Mouse (Mus musculus) G1E (cell line): ENCODE data around the gene Gm36028. TPM values are rescaled to one million over a fixed set of nuclear protein-coding genes. Genes with fewer than 3 reads are reported as not detected.

Experiments
- ATAC-seq: 2 replicates; pipeline ENCODE4 v1.8.0; 2016; ENCODE audit warnings: mild to moderate bottlenecking; ENCODE audit not compliant: insufficient number of reproducible peaks, poor library complexity, low FRiP score, severe bottlenecking; ENCODE audit errors: extremely low read depth
- DNase-seq: peaks from one replicate; pipeline ENCODE4 v3.0.0; 2012; ENCODE audit warnings: low spot score
- H3K27me3 ChIP-seq: 2 replicates; pipeline ENCODE4 v1.6.1; 2012; ENCODE audit warnings: mild to moderate bottlenecking, low read length, inconsistent platforms; ENCODE audit not compliant: insufficient read depth
- H3K36me3 ChIP-seq: replicated peaks from 2 replicates; pipeline ENCODE3; 2012; ENCODE audit warnings: mild to moderate bottlenecking, inconsistent platforms
- H3K4me1 ChIP-seq: 2 replicates; pipeline ENCODE4 v1.6.1; 2012; ENCODE audit warnings: low read depth, low read length, inconsistent platforms, mixed read lengths; ENCODE audit not compliant: insufficient read depth
- H3K4me3 ChIP-seq: 2 replicates; pipeline ENCODE4 v1.5.1; 2012; ENCODE audit warnings: low read depth, mild to moderate bottlenecking, inconsistent platforms, low read length, moderate library complexity, mixed read lengths
- H3K9me3 ChIP-seq: replicated peaks from 2 replicates; pipeline ENCODE4 v1.6.1; 2012; ENCODE audit warnings: inconsistent platforms
- CTCF ChIP-seq: IDR thresholded peaks from 2 replicates; pipeline ENCODE4 v1.5.1; 2012; ENCODE audit warnings: low read depth, low read length, inconsistent platforms, mixed read lengths
- GATA1 ChIP-seq: IDR thresholded peaks from 2 replicates; pipeline ENCODE4 v1.6.1; 2012; ENCODE audit warnings: borderline replicate concordance, low read length, inconsistent platforms, mixed read lengths
- GATA2 ChIP-seq: IDR thresholded peaks from 2 replicates; pipeline ENCODE4 v1.6.1; 2012; ENCODE audit warnings: low read depth, low read length, inconsistent platforms, borderline replicate concordance
- POLR2AphosphoS5 ChIP-seq: IDR thresholded peaks from 2 replicates; pipeline ENCODE4 v1.6.1; 2012; ENCODE audit warnings: low read depth, low read length, inconsistent platforms; ENCODE audit not compliant: insufficient replicate concordance
- TAL1 ChIP-seq: conservative IDR thresholded peaks from 2 replicates; pipeline ENCODE4 v1.6.1; 2012; ENCODE audit warnings: low read depth, low read length, inconsistent platforms, mixed read lengths
- polyA plus RNA-seq: library from polyadenylated mRNA; stranded (reverse); fragments of >175 nt; gene quantifications from 2 replicates; pipeline ENCODE4 v1.2.3, GENCODE M21; 2012
- total RNA-seq, 2 experiments: library from RNA; stranded (forward) in 1 of 2; stranded (reverse) in 1 of 2; fragments of 200-1000 nt in 1 of 2; fragments of >200 nt in 1 of 2; fragmentation: Nextera tagmentation in 1 of 2; gene quantifications; 2 replicates each; pipeline ENCODE4 v1.2.3; 2014 to 2017

The Gm36028 gene
- total and polyA plus RNA-seq, 3 experiments: 0.16 TPM; not detected in 2

- Histone ChIP-seq H3K27me3 (peaks cover 12% of the 10 kb centered on the region; the same call in 1 of the 2 replicates), H3K4me3 (no peak overlapping the region), H3K9me3 (no peaks in the 10 kb centered on the region), H3K36me3 (peaks cover 10% of the 10 kb centered on the region), H3K4me1 (peaks cover 28% of the 10 kb centered on the region)
- DNase-seq (no peak), ATAC-seq (no peak)
- no peak for TF ChIP-seq GATA2
- TF ChIP-seq TAL1: no peak
- no peak for TF ChIP-seq GATA1
- TF ChIP-seq CTCF: no peak
- no peak for TF ChIP-seq POLR2AphosphoS5
These were observed 53.7 kb downstream of the Gm36028 start for GRCm38 (mm10) chr16:37807269-37807668.

- ATAC-seq: no peak
- Histone ChIP-seq H3K9me3 (no peaks in the 10 kb centered on the region), H3K4me3 (no peak overlapping the region), H3K4me1 (peaks cover 21% of the 10 kb centered on the region), H3K27me3 (peaks cover 12% of the 10 kb centered on the region; the same call in 1 of the 2 replicates), H3K36me3 (peaks cover 8% of the 10 kb centered on the region)
- TF ChIP-seq GATA1 (no peak), GATA2 (no peak), POLR2AphosphoS5 (no peak), TAL1 (no peak), CTCF (no peak)
- no peak for DNase-seq
These were observed 55.0 kb downstream of the Gm36028 start for GRCm38 (mm10) chr16:37805746-37806495.

DNA sequence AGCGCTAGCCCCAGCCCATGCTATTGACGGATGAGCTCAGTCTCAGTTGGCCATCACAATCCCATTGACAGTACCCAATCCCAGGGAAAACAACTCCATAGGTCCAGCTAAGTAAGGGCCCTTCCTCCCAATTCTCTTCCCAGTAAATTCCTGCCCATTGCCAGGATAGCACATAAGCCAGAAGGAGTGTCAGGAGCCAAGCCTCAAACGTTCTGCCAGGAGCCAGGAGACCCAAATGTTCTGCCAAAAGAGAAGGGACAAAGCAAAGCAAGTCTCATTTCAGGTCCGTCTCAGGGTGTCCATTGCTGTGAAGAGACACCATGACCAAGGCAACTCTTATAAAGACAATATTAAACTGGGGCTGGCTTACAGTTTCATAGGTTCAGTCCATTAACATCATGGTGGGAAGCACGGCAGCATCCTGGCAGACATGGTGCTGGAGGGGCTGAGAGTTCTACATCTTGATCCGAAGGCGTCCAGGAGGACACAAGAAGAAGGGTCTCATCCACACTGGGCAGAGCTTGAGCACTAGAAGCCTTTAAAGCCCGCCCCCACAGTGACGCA lies 57.5 kb downstream of the Gm36028 start:
- TF ChIP-seq CTCF (no peak), GATA2 (no peak), GATA1 (no peak), POLR2AphosphoS5 (no peak), TAL1 (no peak)
- peaks cover 8% of the 10 kb centered on the region for H3K36me3 ChIP-seq
- 0 out of 2 replicates have a peak, but pooled peaks cover 2% of the 10 kb centered on the region for H3K9me3 ChIP-seq
- H3K4me1 ChIP-seq: peaks cover 11% of the 10 kb centered on the region
- peaks cover 12% of the 10 kb centered on the region; the same call in 1 of the 2 replicates for H3K27me3 ChIP-seq
- ATAC-seq (no peak), DNase-seq (no peak)
- H3K4me3 ChIP-seq: no peak overlapping the region

- Histone ChIP-seq H3K4me3 (no peak overlapping the region), H3K27me3 (peaks cover 12% of the 10 kb centered on the region; the same call in 1 of the 2 replicates), H3K36me3 (peaks cover 8% of the 10 kb centered on the region), H3K4me1 (peaks cover 7% of the 10 kb centered on the region; the same call in 1 of the 2 replicates), H3K9me3 (0 out of 2 replicates have a peak, but pooled peaks cover 2% of the 10 kb centered on the region)
- ATAC-seq (no peak), DNase-seq (no peak)
- no peak for TF ChIP-seq GATA2
- TF ChIP-seq CTCF: no peak
- TF ChIP-seq POLR2AphosphoS5: no peak
- no peak for TF ChIP-seq GATA1
- no peak for TF ChIP-seq TAL1
These were observed 58.2 kb downstream of the Gm36028 start for GRCm38 (mm10) chr16:37802686-37803295.

GRCm38 (mm10) chr16:37801097-37801496 lies 59.8 kb downstream of the Gm36028 start:
- Histone ChIP-seq H3K4me1 (no peaks in the 10 kb centered on the region), H3K27me3 (0 out of 2 replicates have a peak, but pooled peaks cover 6% of the 10 kb centered on the region), H3K9me3 (0 out of 2 replicates have a peak, but pooled peaks cover 2% of the 10 kb centered on the region), H3K36me3 (peaks cover 6% of the 10 kb centered on the region), H3K4me3 (no peak overlapping the region)
- TF ChIP-seq TAL1: no peak
- no peak for TF ChIP-seq CTCF
- TF ChIP-seq GATA2: no peak
- TF ChIP-seq POLR2AphosphoS5: no peak
- TF ChIP-seq GATA1: no peak
- DNase-seq: no peak
- ATAC-seq: no peak

Other genes starting within 250 kb of the Gm36028 start
- 16.8 and 19.0 TPM in 2 replicates for gene Ndufb4, start 206.7 kb downstream of the Gm36028 start, total RNA-seq (2014; fragmentation: Nextera tagmentation)
- 29.3 and 34.9 TPM in 2 replicates for gene Ndufb4, start 206.7 kb downstream of the Gm36028 start, total RNA-seq (2017)
- gene Ndufb4, start 206.7 kb downstream of the Gm36028 start, polyA plus RNA-seq: 37.1 and 48.3 TPM in 2 replicates
- gene Fstl1, start 84.3 kb downstream of the Gm36028 start, total RNA-seq (2014; fragmentation: Nextera tagmentation): 2.9 and 4.8 TPM in 2 replicates
- gene Fstl1, start 84.3 kb downstream of the Gm36028 start, total RNA-seq (2017): 6.5 and 7.4 TPM in 2 replicates
- 0.67 and 0.68 TPM in 2 replicates for gene Fstl1, start 84.3 kb downstream of the Gm36028 start, polyA plus RNA-seq
- 86.3 and 90.6 TPM in 2 replicates for gene Lrrc58, start 7.2 kb upstream of the Gm36028 start, total RNA-seq (2014; fragmentation: Nextera tagmentation)
- 37.9 and 46.5 TPM in 2 replicates for gene Lrrc58, start 7.2 kb upstream of the Gm36028 start, total RNA-seq (2017)
- 4.3 and 5.4 TPM in 2 replicates for gene Lrrc58, start 7.2 kb upstream of the Gm36028 start, polyA plus RNA-seq
- not detected in 2 replicates for gene Gpr156, start 55.4 kb upstream of the Gm36028 start, total RNA-seq (2014; fragmentation: Nextera tagmentation)
- gene Gpr156, start 55.4 kb upstream of the Gm36028 start, total RNA-seq (2017): 0.05 and 0.06 TPM in 2 replicates
- gene Gpr156, start 55.4 kb upstream of the Gm36028 start, polyA plus RNA-seq: not detected in 2 replicates
- 93.8 and 112 TPM in 2 replicates for gene Gsk3b, start 227.9 kb upstream of the Gm36028 start, total RNA-seq (2014; fragmentation: Nextera tagmentation)
- gene Gsk3b, start 227.9 kb upstream of the Gm36028 start, total RNA-seq (2017): 33.3 and 49.2 TPM in 2 replicates
- gene Gsk3b, start 227.9 kb upstream of the Gm36028 start, polyA plus RNA-seq: 9.3 and 10.1 TPM in 2 replicates